ENCODE assay signal across 9 mouse cellular contexts in genomic region chr19:42380321-42380980, GRCm38 (mm10). TPM values are rescaled to one million over a fixed set of nuclear protein-coding genes. Genes with fewer than 3 reads are reported as not detected.
DNase-seq lines count a peak whose midpoint lies in the region; ATAC-seq and TF ChIP-seq lines count a peak whose summit lies in the region.
"Had no signal": no experiment of that assay in that cellular context is flagged by ENCODE, and none has a peak within 500 bp of the region (broad histone marks: within the 10 kb centered on the region; RNA-seq: fewer than 3 reads in every experiment).

No protein-coding gene starts in this region.

- no peak overlapping the region for H3K9ac ChIP-seq in limb, embryonic 14.5 days (ENCODE audit: low read depth, low read length, severe bottlenecking)
- H3K9ac ChIP-seq: liver, embryonic 13.5 days had no signal

- H3K9me3 ChIP-seq in limb, embryonic 14.5 days (ENCODE audit: control insufficient read depth, low read length): no peaks in the 10 kb centered on the region
- H3K9me3 ChIP-seq: liver, embryonic 13.5 days had no signal

- DNase-seq in cerebellum, postnatal 25 days: peak; percentile 19 to 40
- no peak for DNase-seq in cerebellum, adult 9-11 months
- peak; percentile 15 for DNase-seq in urinary bladder, postnatal 14 days (ENCODE audit: low spot score)
- no peak for DNase-seq in urinary bladder, postnatal 4 days (ENCODE audit: low spot score in 2 of 2)
- DNase-seq in limb, embryonic 14.5 days (ENCODE audit: low spot score): no peak
- DNase-seq in right cerebral cortex, postnatal 25 days: peak; percentile 50
- no peak for DNase-seq in layer of hippocampus, adult 9-10 months (ENCODE audit: low spot score)
- DNase-seq in urinary bladder, adult 18-20 months (ENCODE audit: low spot score in 2 of 2): no peak
- DNase-seq: liver, embryonic 13.5 days had no signal

- no peak for TF ChIP-seq POLR2A in limb, embryonic 14.5 days (IDR thresholded peaks at IDR 0.05; ENCODE audit: borderline replicate concordance, extremely low read depth, insufficient read depth, insufficient read length)

- H3K4me2 ChIP-seq in limb, embryonic 14.5 days (replicated peaks; ENCODE audit: low read depth, low read length, severe bottlenecking): peak overlapping the region; percentile 43
- H3K4me2 ChIP-seq: liver, embryonic 13.5 days had no signal

- no peak overlapping the region for H3K27ac ChIP-seq in limb, embryonic 14.5 days (replicated peaks; ENCODE audit: low read depth, low read length)
- H3K27ac ChIP-seq: liver, embryonic 13.5 days had no signal

- peaks cover 40% of the 10 kb centered on the region for H3K27me3 ChIP-seq in limb, embryonic 14.5 days (ENCODE audit: control insufficient read depth, insufficient read depth, low read length)

- ATAC-seq in limb, embryonic 14.5 days (ENCODE audit: low FRiP score, low read depth): no peak

- peak overlapping the region; percentile 22 for H3K4me3 ChIP-seq in limb, embryonic 14.5 days (replicated peaks; ENCODE audit: low read length)
- H3K4me3 ChIP-seq: liver, embryonic 13.5 days had no signal

- 1% methylated on average over 26 of the region's 26 CpGs for WGBS in limb, embryonic 14.5 days

- H3K36me3 ChIP-seq in limb, embryonic 14.5 days (ENCODE audit: control insufficient read depth, insufficient read depth, low read length): no peaks in the 10 kb centered on the region
- H3K36me3 ChIP-seq: liver, embryonic 13.5 days had no signal

- peaks cover 5% of the 10 kb centered on the region; the same call in 1 of the 2 replicates for H3K4me1 ChIP-seq in limb, embryonic 14.5 days (ENCODE audit: control insufficient read depth, insufficient read depth, low read length)
- H3K4me1 ChIP-seq: liver, embryonic 13.5 days had no signal

RNA-seq across cellular contexts. Expression of gene Crtac1, which starts 51.1 kb away (rescaled TPM):
- polyA plus RNA-seq in limb, embryonic 14.5 days (2012; rRNA removed): 3.4 and 3.6 TPM in 2 replicates
- polyA plus RNA-seq in limb, embryonic 14.5 days (2014; fragmentation: Nextera tagmentation; extraction: Ambion mirVana): 3.1 and 3.5 TPM in 2 replicates

Comparison
In these comparisons a context has a peak if more than half of its experiments do, and no peak if none do; other contexts are left out.
1. DNase-seq: peak in cerebellum, postnatal 25 days (2 of 2), urinary bladder, postnatal 14 days (single experiment) and right cerebral cortex, postnatal 25 days (single experiment); none in cerebellum, adult 9-11 months (single experiment), urinary bladder, postnatal 4 days (0 of 2), limb, embryonic 14.5 days (single experiment), layer of hippocampus, adult 9-10 months (single experiment) and urinary bladder, adult 18-20 months (0 of 2).